Mouse (Mus musculus) limb, embryonic 15.5 days (tissue): Measurements from ENCODE around the gene Tnfrsf13b. TPM values are rescaled to one million over a fixed set of nuclear protein-coding genes. Genes with fewer than 3 reads are reported as not detected.
A peak's percentile ranks its signal among the peaks of the same experiment; 100 is the strongest.
"Not testable (repeated sequence)": the region's sequence is repeated elsewhere in the genome, so short reads cannot be mapped to it uniquely, and the experiment has no call there.

Source experiments
- ATAC-seq: fragments of 200-750 bp; cut with Nextera tagmentation; 2 replicates; pipeline ENCODE4 v1.8.0; 2017; ENCODE audit warnings: low read depth, moderate TSS enrichment; ENCODE audit not compliant: insufficient number of reproducible peaks, low FRiP score, low TSS enrichment
- H3K27ac ChIP-seq: fragments of 300-500 bp; sonication (generic); 2 replicates; pipeline ENCODE4 v1.5.1; 2015; ENCODE audit warnings: moderate library complexity, mild to moderate bottlenecking, inconsistent platforms
- H3K27me3 ChIP-seq: fragments of 300-500 bp; sonication (generic); 2 replicates; pipeline ENCODE4 v1.6.1; 2015; ENCODE audit warnings: inconsistent platforms
- H3K36me3 ChIP-seq: fragments of 300-500 bp; sonication (generic); 2 replicates; pipeline ENCODE4 v1.6.1; 2015; ENCODE audit warnings: inconsistent platforms
- H3K4me1 ChIP-seq: fragments of 300-500 bp; sonication (generic); 2 replicates; pipeline ENCODE4 v1.6.1; 2015; ENCODE audit warnings: inconsistent platforms
- H3K4me2 ChIP-seq: fragments of 300-500 bp; sonication (generic); 2 replicates; pipeline ENCODE4 v1.6.1; 2015; ENCODE audit warnings: mild to moderate bottlenecking, inconsistent platforms
- H3K4me3 ChIP-seq: fragments of 300-500 bp; sonication (generic); 2 replicates; pipeline ENCODE4 v1.5.1; 2015; ENCODE audit warnings: mild to moderate bottlenecking, inconsistent platforms
- H3K9ac ChIP-seq: fragments of 300-500 bp; sonication (generic); 2 replicates; pipeline ENCODE4 v1.6.1; 2015; ENCODE audit warnings: inconsistent platforms
- H3K9me3 ChIP-seq: fragments of 300-500 bp; sonication (generic); 2 replicates; pipeline ENCODE4 v1.6.1; 2016; ENCODE audit warnings: inconsistent platforms
- WGBS: fragments of 180-500 bp; shearing (Covaris S2); methylation state at CpG from one replicate; pipeline ENCODE4 v1.1.7; 2015; 5-methylcytosine and 5-hydroxymethylcytosine counted together
- polyA plus RNA-seq: library from polyadenylated mRNA; unstranded; fragments of >200 nt; fragmentation: Nextera tagmentation; extraction: Ambion mirVana; gene quantifications from 2 replicates; pipeline ENCODE4 v1.2.1, GENCODE M21; 2015

The Tnfrsf13b gene
- polyA plus RNA-seq, 1 experiment from 2014 or later, result 2.3 TPM

DNA sequence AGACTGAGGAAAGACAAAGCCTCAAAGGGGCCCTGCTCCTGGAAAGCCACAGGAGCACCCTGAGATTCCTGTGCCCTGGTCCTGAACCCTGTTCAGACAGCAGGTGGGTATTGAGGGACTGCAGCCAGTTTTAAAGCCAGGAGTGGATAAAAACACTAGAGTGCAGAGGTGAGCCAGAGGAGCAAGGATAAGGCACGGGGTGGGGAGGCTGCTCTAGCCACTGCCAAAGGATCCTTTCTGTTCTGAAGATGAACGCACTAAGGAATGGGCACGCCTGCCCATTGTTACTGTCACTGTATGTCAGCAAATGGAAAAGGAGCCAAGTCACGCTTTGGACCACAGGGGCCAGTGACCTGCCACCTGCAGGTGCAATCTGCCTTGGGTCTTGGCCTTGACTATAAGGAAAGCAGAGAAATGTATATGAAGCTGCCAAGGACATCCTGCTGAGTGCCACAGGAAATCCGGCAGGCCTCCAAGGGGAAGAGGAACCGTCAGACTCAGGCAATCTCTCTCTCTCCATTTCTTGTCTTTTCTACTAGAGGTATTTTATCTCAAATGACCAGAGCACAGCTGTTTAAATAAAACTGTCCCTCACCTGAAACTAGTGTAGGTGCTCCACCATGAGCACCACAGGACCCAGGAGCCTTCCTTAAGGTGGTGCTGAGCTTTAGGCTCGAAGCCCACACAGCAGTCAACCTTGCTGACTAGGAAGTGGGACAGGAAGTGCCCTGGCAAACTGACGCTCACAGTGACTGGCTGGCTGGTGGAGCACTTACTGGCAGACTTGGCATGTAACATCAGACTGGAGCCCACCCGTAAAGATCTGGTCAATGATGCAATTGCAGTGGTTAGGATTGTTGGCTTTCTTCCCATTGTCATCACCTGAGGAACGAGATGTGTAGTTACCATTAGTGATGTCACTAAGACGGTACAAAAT is 33.5 kb downstream of the Tnfrsf13b start:
- no peak overlapping the region for H3K4me3 ChIP-seq
- no peak for ATAC-seq
- WGBS, result 79% methylated on average over 11 of the region's 11 CpGs

DNA sequence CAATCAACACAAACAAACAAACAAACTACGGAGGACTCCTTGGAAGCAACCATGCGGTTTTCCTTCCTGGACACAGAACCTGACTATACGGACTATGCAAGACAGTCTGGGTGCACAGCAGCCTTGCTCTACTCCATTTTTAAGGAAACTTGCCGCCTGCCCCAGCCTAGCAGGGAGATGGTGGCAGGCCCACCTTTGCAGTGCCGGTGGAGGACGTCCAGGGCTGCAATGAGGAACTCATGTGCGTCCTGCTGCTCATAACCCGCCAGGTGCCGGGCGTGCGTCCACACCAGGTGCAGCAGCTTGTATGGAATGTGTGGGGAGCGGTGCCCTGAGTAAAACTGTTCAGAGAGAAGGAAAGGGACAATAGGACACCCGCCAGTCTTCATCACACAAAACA is 34.6 kb downstream of the Tnfrsf13b start:
- no peaks in the 10 kb centered on the region for H3K27me3 ChIP-seq
- no peaks in the 10 kb centered on the region for H3K4me1 ChIP-seq
- H3K36me3 ChIP-seq, result peaks cover 99% of the 10 kb centered on the region
- H3K9me3 ChIP-seq, result no peaks in the 10 kb centered on the region
- ATAC-seq, result no peak
- 92% methylated on average over 13 of the region's 13 CpGs for WGBS
- no peak overlapping the region for H3K27ac ChIP-seq
- no peak overlapping the region for H3K9ac ChIP-seq
- no peak overlapping the region for H3K4me3 ChIP-seq
- H3K4me2 ChIP-seq, result no peak overlapping the region

More for the DNA sequence above, 33.5 kb downstream of the Tnfrsf13b start:
- Histone ChIP-seq H3K9ac (no peak overlapping the region), H3K27me3 (no peaks in the 10 kb centered on the region), H3K36me3 (peaks cover 99% of the 10 kb centered on the region), H3K9me3 (no peaks in the 10 kb centered on the region), H3K4me1 (no peaks in the 10 kb centered on the region), H3K4me2 (no peak overlapping the region), H3K27ac (no peak overlapping the region)

DNA sequence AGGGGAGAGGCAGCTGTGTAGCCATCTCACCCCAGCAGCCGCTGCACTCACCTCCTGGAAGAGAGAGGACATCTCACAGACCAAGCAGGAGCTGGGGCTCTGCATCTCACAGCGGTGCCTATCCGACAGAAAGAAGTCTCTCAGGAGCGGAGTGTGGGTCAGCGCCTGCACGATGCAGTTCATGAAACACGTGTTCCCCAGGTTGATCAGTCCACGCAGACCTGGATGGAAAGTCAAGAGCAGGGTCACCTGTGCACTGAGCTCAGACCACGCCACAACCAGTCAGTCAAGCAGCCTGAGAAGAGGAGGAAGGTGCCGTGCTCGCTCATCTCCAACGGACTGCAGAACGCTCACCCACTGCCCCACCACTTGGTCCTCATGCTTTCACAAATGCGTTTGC is 36.2 kb downstream of the Tnfrsf13b start:
- no peak for ATAC-seq
- H3K36me3 ChIP-seq, result peaks cover 98% of the 10 kb centered on the region
- H3K4me2 ChIP-seq, result no peak overlapping the region
- no peak overlapping the region for H3K4me3 ChIP-seq
- no peak overlapping the region for H3K27ac ChIP-seq
- 94% methylated on average over 14 of the region's 14 CpGs for WGBS
- H3K4me1 ChIP-seq, result no peaks in the 10 kb centered on the region
- H3K9me3 ChIP-seq, result no peaks in the 10 kb centered on the region
- no peak overlapping the region for H3K9ac ChIP-seq
- no peaks in the 10 kb centered on the region for H3K27me3 ChIP-seq

DNA sequence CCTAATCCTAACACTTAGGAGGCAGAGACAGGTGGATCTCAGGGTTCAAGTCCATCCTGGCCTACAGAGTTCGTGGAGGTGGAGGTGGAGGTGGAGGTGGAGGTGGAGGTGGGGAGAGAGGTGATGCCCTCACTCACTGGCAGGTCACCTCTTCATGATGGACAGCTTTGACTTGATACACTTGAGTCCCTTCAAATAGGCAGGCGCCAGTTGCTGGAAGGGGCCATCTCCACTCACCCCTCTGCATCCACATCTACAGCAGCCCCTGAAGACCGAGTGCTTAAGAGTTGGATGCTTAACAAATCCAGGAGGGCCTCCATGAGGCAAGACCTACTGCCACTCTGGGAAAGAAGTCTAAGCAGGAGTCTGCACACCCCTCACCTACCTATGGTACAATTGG is 36.8 kb downstream of the Tnfrsf13b start:
- Histone ChIP-seq H3K4me1 (no peaks in the 10 kb centered on the region), H3K4me2 (no peak overlapping the region), H3K27ac (no peak overlapping the region), H3K9ac (no peak overlapping the region), H3K4me3 (no peak overlapping the region), H3K9me3 (no peaks in the 10 kb centered on the region), H3K27me3 (no peaks in the 10 kb centered on the region), H3K36me3 (peaks cover 98% of the 10 kb centered on the region)
- no peak for ATAC-seq
- 80% methylated on average over 3 of the region's 3 CpGs for WGBS

DNA sequence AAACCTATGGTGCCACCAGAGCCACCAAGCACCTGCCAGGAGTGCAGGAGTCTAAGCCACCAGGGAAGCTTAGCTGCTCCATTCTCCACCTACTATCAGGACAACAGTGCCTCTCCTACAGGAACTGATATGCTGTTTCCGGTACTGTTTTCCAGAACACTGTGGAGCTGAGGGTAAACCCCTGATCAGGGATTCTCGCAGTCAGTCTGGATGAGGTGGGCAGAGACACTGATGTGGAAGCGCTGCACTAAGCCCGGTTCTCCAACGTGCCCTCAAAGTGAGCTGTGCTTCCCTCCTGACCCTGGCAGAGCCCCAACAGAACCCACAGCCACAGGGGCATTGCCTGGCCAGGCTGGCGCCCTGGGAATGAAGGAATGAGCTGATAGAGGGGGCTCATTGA is 37.8 kb downstream of the Tnfrsf13b start:
- H3K36me3 ChIP-seq, result peaks cover 89% of the 10 kb centered on the region
- H3K9ac ChIP-seq, result no peak overlapping the region

DNA sequence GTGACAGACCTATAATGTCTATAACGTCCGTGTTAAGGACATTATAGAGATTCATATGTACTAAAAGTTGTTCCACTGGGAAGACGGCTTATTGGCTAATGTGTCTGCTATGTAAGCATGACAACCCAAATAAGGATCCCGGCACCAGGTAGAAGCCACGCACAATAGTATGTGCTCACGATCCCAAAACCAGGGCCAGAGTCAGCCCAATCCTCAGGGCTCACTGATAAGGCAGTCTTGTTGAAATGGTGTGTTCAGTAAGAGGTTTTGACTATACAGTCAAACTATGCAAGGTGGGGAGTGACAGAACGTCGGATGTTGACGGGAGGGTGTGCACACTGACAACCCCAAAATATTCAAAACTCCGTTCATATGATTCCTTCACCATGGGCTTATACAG is 38.3 kb downstream of the Tnfrsf13b start:
- 92% methylated on average over 10 of the region's 10 CpGs for WGBS
- H3K9me3 ChIP-seq, result no peaks in the 10 kb centered on the region
- ATAC-seq, result no peak
- H3K4me1 ChIP-seq, result 0 out of 2 replicates have a peak, but pooled peaks cover 5% of the 10 kb centered on the region
- H3K27ac ChIP-seq, result no peak overlapping the region
- no peaks in the 10 kb centered on the region for H3K27me3 ChIP-seq
- no peak overlapping the region for H3K4me2 ChIP-seq
- no peak overlapping the region for H3K9ac ChIP-seq
- no peak overlapping the region for H3K4me3 ChIP-seq
- peaks cover 84% of the 10 kb centered on the region for H3K36me3 ChIP-seq

More for the DNA sequence above, 37.8 kb downstream of the Tnfrsf13b start:
- H3K4me3 ChIP-seq, result no peak overlapping the region
- H3K27me3 ChIP-seq, result no peaks in the 10 kb centered on the region
- H3K4me1 ChIP-seq, result 0 out of 2 replicates have a peak, but pooled peaks cover 4% of the 10 kb centered on the region
- no peak for ATAC-seq
- 95% methylated on average over 6 of the region's 6 CpGs for WGBS
- H3K9me3 ChIP-seq, result no peaks in the 10 kb centered on the region
- H3K4me2 ChIP-seq, result no peak overlapping the region
- no peak overlapping the region for H3K27ac ChIP-seq

DNA sequence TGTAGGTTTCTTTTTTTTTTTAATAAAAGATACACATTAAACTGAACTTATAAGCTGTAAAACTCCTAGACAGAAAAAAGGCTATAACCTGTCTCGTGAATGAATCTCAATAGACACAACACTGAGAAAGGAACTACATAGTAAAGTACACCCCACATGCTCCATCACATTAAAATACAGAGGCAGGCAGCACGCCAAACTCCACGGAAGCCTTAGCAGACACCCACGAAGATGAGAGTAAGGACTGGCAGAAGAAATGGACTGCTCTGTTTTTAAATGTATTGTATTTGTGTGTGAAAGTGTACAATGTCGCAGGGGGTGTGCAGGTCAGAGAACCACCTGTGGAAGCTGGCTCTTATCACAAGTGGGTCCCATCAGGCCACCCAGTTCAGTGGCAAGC is 43.6 kb downstream of the Tnfrsf13b start:
- no peak overlapping the region for H3K4me3 ChIP-seq
- 70% methylated on average over 5 of the region's 5 CpGs for WGBS
- no peak overlapping the region for H3K27ac ChIP-seq
- no peak overlapping the region for H3K4me2 ChIP-seq
- H3K4me1 ChIP-seq, result peaks cover 28% of the 10 kb centered on the region
- no peaks in the 10 kb centered on the region for H3K27me3 ChIP-seq
- ATAC-seq, result no peak
- peaks cover 31% of the 10 kb centered on the region for H3K36me3 ChIP-seq
- no peaks in the 10 kb centered on the region for H3K9me3 ChIP-seq
- no peak overlapping the region for H3K9ac ChIP-seq

DNA sequence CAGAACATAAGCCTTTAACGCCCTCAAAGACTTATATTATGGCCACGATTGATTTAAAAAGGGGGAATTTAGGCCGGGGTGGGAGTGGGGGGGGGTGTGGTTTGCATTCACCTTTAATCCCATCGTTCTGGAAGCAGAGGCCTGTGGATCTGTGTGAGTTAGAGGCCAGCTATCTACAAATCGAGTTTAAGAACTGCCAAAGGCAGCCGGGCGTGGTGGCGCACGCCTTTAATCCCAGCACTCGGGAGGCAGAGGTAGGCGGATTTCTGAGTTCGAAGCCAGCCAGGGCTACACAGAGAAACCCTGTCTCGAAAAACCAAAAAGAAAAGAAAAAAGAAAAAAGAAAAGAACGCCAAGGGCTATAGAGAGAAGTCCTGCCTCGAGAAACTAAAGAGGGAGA is 46.9 kb downstream of the Tnfrsf13b start:
- not testable (repeated sequence) for H3K36me3 ChIP-seq, H3K27ac ChIP-seq, H3K9ac ChIP-seq, H3K9me3 ChIP-seq, ATAC-seq, H3K27me3 ChIP-seq
- H3K4me2 ChIP-seq, result peak overlapping the region; percentile 52
- peaks cover 28% of the 10 kb centered on the region for H3K4me1 ChIP-seq
- 33% methylated on average over 15 of the region's 15 CpGs for WGBS
- peak overlapping the region; percentile 100 for H3K4me3 ChIP-seq

DNA sequence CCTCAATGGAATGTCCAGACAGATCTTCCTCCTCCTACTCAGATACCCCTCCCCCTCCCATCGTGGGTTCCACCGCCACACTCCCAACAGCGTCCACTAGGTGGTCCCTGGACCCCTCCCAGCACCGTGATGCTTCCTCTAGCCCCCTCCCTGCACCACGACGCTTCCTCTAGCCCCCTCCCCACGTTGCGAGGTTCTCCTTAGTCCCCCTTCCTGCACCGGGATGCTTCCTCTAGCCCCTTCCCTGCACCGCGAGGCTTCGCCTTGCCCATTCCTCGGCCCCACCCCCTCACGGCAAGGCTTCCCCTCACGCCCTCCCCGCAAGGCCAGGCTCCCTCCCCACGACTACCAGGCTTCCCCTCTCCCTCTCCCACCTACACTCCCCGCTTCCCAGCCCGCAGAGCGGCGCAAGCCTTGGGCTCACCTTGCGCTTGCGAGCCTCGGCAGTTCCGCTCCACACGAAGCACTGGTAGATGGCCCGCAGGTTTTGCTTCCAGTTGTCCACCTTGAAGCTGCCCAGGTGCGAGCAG is 47.8 kb downstream of the Tnfrsf13b start:
- 0% methylated on average over 28 of the region's 28 CpGs for WGBS

DNA sequence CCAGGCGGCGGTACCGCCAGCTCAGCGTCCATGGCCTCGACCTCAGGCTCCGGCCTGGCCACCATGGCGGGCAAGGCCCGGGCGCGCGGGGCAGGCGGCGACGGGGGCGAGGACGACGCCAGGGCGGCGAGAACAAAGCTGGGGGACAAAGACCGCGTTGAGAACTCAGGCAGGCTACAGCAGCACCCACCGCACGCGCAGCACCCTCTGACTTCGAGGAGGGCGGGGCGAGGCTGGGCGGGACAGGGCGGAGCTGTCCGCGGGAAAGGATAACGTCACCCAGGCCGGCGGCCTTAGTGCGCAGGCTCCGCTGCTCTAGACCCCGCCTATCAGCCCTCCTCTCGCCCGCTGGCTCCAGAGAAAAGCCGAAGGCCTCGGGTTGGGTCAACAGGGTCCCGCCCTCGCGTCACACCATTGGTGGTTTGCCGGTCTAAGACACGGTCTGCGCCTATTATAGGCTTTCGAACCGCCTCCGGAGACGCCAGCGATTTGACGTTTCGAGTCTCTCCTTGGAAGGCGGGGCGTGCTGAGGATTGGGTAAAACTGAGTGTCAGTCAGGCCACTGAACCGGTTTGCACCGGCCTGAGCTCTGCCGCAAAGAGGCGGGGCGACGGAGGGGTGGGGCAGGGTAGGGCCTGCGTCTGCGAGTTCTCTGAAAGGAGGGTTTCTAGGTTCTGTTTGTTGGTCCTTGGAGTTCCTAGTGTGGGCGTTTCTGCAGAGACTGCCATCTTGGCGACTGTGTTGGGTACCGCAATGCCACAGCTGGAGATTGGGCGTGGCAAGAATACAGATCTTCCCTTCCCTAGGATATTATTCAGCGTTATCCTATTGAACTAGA is 48.5 kb downstream of the Tnfrsf13b start, which contains the start of gene Usp22:
Gene Usp22 (minus strand): TSS at position 235 of the 838 bp plus-strand sequence.
- H3K4me2 ChIP-seq, result peak within 1 kb of the TSS; percentile 52
- no peaks in the 10 kb centered on the region for H3K9me3 ChIP-seq
- H3K27me3 ChIP-seq, result no peaks in the 10 kb centered on the region
- H3K4me1 ChIP-seq, result peaks cover 23% of the 10 kb centered on the region
- H3K9ac ChIP-seq, result peak within 1 kb of the TSS; percentile 100
- ATAC-seq, result peak; percentile 98
- peak within 1 kb of the TSS; percentile 100 for H3K4me3 ChIP-seq
- H3K27ac ChIP-seq, result peak within 1 kb of the TSS; percentile 98
- WGBS, result under 1% methylated on average over 68 of the region's 69 CpGs
- no peaks in the 10 kb centered on the region for H3K36me3 ChIP-seq

More for the DNA sequence above, 47.8 kb downstream of the Tnfrsf13b start:
- Histone ChIP-seq H3K4me1 (peaks cover 24% of the 10 kb centered on the region), H3K36me3 (no peaks in the 10 kb centered on the region), H3K4me2 (peak overlapping the region; percentile 52), H3K4me3 (peak overlapping the region; percentile 100), H3K9me3 (no peaks in the 10 kb centered on the region), H3K27ac (peak overlapping the region; percentile 98), H3K9ac (peak overlapping the region; percentile 100), H3K27me3 (no peaks in the 10 kb centered on the region)
- peak; percentile 26 for ATAC-seq

DNA sequence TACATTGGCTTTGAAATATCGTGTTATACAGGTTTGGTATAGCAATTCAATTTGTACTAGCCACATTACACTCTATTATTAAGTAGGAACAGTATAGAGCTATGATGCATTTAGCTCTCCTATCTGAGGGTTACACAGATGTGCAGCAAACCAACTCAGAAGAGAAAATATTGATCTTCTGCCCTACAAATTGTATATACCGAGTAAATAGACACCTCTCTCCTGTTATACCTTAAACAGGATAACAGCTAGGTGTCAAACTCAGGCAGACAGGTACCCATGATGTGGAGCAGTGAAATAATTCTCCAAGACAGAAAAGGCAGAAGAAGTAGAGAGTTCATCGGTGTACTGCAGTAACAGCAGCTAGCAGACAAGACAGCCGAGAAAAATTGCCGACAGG is 49.2 kb downstream of the Tnfrsf13b start:
- peak overlapping the region; percentile 0; the same call in 1 of the 2 replicates for H3K27ac ChIP-seq
- no peak for ATAC-seq
- no peaks in the 10 kb centered on the region for H3K27me3 ChIP-seq
- no peak overlapping the region for H3K9ac ChIP-seq
- peaks cover 23% of the 10 kb centered on the region for H3K4me1 ChIP-seq
- WGBS, result 74% methylated on average over 5 of the region's 5 CpGs
- H3K9me3 ChIP-seq, result no peaks in the 10 kb centered on the region
- peak overlapping the region; percentile 100; the same call in 1 of the 2 replicates for H3K4me3 ChIP-seq
- H3K4me2 ChIP-seq, result no peak overlapping the region; the same call in 1 of the 2 replicates
- H3K36me3 ChIP-seq, result no peaks in the 10 kb centered on the region
